Mouse (Mus musculus) cerebellum, adult 11-12 months (tissue): Measurements from ENCODE around the gene Pdzrn4.

Experiments
- DNase-seq: peaks from one replicate; pipeline ENCODE4 v3.0.0; 2022

Pdzrn4 gene

DNA sequence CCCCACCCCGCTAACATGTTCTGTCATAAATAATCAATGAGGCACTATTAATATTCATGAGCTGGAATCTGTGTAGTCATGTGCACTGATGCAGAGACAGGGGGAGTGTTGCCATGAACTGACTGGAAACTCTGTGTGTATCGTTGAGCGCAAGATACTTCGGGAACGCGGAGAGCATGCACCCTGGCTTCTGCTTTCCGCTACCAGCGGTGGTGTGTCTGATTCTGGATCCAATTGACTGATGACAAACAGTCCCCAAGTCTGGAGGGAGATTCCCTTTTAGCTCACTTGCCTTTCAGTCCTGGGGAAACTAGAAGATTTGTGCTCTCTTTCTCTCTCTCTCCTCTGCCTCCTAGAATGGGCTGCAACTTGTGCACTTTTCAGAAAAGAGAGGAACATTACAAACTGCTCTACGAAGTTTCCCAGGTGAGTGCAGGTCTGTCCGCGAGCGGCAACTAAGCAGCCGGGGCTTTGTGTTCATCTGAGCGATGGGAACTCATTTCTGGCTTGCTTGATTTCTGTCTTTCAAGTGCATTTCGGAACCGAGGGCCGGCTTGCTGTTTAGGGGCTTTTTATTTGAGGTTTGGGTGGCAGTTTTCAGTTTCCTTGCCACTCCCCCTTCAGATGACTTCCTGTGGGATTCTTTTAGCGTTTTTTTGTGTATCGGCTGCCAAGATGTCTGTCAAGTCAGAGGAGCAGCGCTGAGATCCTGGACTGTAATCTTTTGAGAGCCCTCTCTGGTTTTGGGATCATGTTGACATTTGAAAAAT is 200.5 kb downstream of the Pdzrn4 start:
- no peak for DNase-seq

DNA sequence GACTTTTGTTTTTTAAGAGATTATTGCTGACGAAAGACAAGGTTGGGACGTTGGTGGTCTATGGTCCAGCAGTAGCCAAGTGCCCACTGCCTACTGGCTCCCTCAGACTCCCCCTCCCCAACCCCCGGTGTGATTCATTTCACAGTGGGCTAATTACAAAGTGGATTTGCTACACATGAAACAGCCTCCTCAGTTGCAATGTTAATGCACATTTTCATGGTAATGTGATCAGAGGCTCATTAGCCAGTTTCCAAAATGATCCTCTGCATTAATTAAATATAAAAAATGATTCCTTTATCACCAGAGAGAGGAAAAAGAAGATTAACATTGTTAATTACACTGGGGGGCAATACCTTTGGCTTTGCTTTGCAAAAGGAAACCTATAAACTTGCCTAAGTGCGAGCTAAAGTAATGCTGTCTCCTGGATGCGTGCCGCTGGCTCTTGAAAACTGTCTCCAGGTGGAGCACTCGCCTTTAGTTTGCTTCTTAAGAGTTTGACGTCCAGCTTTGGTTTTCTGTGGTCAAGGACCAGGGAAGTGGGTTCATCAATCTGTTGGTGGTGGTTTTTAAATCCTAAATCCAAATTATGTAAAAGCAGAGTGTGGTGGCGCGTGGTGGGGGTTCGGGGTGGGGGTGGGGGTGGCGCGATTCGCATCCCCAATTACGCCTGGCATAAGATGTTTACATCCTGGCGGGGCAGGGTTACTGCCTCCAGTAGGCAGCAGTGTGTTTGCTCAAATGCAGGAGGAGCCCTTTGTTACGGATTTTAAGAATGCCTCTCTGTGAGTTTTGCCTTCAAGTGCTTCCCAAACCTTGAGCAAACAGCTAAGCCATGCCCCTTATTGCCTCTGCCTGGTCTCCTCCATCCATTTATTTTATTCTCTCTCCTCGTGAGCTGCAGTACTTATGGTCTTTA is 202.0 kb downstream of the Pdzrn4 start:
- DNase-seq: no peak

DNA sequence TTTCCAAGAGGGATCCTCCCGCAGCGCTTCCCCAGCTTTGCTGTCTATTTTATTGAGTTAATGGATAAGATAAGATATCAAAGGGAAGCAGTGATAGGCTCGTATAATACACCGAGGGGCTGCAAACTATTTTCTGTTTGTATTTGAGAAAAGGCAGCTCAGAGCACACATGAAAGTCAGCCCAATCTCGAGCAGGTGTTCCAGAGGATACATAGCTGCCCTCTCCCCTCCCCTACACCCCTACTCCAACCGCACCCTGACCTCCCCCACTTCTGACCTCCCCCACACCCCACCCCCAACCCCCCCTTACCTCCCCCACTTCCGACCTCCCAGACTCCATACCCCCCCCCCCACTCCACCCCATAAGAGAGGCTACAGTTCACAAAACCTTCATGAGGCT is 202.7 kb downstream of the Pdzrn4 start:
- no peak for DNase-seq

DNA sequence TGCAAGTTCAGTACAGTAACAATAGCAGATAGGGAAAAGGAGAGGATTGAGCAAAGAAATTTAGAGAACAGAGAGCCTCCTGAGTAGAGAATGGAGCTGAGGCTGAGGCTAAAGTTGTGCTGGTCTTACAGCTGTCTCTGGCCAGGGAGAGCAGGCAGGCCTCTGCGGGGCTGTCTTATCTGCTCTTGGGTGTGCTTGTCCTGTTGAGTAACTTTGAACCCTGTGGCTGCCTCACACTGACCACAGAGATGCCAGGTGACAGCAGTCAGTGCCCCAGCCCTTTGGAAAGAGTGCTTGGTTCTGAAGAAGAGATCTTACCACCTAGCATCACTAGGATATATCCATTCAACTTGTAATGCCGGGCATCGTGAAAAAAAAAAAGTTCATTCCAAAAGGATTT is 214.2 kb downstream of the Pdzrn4 start:
- DNase-seq: no peak

DNA sequence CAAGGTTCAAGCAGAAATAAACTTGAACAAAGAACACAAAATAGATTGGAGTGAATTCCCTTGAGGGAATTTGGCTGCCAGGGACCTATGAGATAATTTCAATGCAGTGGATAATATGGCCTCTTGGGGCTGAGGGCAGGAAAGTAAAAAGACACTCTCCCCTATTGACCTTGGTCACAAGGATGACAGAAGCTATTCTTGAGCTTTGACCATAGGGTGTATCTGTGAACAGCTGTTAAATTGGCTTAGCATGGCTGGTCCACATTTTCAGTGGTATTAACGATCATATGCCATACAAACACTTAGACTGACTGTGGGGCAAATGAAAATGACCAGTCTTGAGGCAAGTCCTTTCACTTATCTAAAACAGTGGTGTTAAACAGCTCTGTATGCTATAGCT is 215.7 kb downstream of the Pdzrn4 start:
- no peak for DNase-seq

DNA sequence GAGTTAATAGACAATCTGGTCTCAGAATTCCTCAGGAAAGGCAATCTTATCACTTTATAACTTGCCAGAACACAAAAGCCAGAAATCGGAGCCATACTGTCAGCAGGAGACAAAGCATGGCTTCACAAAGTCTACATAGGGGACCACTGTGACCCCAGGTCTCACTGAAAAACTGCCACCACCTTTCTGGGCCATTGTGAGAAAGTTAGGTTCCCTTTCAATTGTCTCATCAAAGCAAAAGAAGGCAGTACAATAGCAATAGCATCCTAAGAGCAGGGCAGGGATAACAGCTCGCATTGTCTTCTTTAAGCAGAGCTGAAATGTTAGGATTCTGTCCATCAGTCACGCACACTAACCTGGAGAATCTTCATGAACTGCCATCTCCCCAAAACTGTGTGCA is 216.5 kb downstream of the Pdzrn4 start:
- DNase-seq: no peak

DNA sequence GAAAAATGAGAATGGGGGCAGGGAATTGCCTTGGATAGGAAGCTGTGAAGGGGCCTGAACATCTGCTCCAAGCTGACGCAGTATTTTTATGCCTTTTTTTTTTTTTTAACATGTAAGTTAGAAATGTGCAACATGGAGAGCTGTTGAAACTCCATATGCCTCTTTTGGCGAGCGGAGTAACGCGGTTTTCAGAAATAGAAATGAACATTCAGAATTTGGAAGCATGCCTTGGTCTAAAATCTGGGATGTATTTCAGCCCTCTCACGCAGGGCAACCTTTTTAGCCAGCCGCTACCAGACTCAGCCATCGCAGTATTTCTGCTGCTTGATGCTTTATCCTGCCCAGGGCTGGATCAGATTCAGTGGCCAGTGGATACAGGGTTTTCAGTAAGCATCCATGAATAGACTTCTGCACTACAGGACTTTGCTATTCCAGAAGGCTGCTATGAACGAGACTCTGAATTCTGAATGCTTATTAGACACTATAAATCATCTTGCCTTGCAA is 225.1 kb downstream of the Pdzrn4 start:
- peak; percentile 75 for DNase-seq

DNA sequence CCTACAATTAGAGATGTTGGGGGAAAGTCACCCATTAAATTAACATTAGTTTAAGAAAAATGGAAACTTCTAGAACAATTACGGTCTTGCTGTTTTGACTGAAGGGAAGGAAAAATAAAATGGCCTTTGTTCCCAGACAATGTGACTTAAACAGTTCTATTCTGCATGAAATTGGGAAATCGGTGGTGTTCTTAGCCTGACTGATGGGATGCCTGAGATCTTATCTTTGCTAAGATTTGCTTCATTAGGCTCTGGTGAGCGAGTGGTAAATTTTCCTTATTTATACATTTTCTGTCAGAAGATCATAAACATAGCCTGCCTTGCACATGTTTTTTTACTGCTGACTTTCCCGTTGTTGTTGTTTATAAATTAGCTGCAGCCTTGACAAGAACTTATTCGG is 225.6 kb downstream of the Pdzrn4 start:
- DNase-seq: no peak

DNA sequence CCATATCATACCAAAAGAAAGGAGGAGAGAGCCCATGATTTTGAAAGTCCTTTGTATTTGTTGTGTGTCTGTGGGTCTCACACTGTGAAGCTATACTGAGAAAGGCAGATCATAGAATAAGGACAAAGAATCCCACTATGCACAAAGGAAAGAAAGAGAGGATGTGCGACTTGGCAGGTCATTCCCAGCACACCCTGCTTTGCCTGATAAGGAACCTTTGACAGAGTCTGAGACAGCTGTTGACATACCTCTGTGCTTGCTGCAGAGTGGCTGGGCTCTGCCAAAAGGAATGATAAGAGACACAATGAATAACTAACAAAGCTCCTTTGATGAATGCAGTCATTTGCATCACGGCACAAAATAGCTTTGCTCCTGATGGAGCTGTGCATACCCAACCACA is 232.5 kb downstream of the Pdzrn4 start:
- no peak for DNase-seq

DNA sequence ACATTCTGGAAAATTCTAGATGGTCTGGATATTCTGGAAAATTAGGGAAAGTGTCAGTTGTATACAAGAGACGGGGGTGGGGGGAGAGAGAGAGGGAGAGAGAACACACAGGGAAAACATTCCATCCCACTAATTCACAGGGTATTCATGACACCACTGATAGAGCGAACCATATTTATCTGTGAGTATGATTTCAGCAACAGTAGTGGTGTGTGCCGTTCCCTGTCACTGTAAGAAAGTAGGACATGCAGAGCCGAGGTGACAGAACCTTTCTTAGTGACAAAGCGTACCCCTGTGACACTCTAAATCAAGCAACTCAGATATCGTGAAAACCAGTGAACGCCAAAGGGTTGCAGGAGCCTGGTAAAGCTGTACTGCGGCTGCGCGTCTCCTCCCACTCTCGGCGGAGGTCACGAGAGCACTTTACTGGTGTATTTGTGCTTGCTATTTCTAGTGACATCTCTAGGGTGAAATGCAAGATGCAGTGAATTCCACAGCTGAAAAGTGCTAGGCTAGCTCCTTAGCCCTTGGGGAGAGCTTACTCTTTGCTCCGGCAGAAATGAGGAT is 237.4 kb downstream of the Pdzrn4 start:
- no peak for DNase-seq

DNA sequence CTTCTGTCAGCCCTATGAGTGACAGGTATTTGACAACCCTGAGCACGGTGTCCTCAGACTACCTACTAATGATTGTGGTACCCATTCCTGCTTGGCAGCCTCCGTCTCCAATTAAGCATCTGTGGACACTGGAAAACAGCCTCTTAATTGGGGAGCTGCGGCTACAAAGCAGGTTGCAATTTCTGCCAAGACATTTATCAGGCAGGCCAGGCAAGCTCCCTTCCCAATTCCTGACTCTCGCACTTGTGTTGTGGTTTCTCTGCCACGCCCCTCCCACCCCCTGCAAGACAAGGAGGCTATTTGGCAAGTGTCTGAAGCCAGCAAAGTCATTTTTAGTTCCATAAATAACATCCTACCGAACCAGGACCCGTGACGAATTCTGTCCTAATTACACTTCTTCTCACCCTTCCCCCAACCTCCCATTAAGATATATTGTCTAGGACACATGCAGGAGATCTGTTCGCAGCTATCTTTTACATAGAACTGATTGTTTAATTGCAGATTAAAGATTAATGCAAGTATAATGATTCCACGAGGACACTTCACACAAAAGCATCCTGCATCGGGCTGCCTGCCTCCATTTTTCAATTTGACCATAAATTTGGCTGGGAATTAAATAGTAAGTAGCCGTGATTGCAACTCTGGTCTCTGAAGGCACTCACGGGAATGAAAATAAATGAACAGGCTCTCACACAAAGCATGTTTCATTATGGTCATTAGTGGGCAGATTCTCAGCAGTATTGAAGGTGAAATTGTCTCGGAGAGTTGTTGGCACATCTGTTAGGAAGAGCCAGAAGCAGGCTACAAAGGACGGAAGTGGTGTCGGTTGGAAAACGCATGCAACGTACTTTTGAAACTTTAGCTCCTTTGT is 243.8 kb downstream of the Pdzrn4 start:
- DNase-seq: no peak

DNA sequence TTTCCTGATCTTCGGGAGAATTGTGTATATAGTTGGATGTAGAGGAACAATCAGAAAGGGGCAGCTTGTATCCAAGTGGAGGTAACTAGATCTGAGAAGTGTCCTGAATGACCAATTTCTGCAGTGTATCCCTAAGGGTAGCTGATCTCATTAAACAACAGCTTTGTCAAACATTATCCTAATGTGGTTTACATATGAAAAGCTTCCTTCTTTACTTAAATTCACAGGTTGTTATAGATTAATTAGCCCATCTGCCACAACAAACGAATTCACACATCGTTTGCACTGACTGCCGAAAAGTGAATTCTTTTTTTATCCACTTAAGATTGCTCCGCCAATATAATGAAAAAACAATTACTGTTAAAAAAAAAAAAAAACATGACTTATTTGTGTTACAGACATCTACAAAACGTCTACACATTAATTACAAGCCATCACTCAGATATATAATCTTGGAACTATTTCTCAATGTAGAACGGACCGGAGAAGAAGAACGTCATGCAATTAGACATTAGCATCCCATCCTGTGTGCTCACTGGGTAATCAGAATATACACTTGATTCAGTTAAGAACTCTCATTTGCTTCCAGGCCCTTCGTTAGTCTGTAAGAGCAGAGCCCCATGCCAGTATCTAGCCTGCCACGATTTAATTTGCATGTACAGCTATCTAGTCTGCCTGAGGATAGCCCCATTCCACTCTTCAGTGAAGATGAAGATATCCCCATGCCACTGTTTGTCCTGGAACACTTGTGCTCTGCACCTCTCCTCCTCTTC is 274.8 kb downstream of the Pdzrn4 start:
- no peak for DNase-seq

DNA sequence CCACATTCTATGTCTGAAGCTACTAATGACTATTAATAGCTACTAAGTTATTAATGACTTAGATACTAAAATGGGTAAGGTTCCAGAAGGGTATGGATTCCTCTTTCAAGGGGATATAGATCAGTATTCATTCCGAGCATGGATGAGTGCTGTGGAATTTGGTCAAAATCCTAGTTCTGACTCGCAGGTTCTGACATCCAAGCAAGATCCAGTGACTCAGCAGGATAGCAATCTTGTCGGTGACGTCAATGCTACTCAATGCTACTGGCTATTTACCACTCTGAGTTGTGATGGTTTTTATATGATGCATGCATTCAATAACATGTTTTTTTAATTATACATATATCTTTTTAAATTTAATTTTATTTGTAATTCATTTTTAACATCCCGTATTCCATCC is 279.4 kb downstream of the Pdzrn4 start:
- DNase-seq: no peak

DNA sequence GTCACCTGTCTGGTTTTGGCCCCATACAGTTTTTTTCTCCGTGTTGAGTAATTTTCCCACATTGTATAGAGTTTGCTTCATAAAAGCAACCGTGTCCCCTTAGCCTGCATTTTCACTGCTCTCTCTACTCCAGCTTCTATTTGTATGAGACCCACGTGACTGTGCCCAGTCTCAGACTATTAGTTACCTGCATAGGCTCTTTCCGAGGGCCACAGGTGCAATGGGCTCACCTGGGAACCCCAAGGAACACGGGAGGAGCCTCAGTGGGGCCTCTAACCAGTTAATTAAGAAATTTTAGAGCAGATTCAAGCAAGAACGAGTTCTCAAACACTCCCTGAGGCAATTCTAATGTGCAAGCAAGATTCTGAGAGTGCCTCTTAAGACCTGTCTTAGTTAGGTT is 281.7 kb downstream of the Pdzrn4 start:
- no peak for DNase-seq

DNA sequence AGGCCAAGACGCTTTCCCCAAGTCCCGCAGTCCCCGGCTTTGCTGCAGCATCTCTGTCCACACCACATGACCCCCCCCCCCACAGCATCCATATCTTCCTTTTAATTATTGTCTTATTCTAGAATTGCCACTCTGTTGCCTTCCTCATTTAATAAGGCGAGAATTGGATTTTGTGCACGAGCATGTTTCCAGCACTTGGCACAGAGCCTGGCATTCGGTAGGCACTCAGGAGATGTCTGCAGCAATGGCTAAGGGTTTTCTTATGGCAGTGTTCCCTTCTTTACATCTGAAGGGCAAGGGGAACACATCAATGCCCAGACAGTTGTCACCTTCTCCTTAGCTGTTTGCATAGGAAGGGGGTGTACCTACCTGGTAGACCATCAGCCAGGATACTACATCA is 282.9 kb downstream of the Pdzrn4 start:
- DNase-seq: no peak

DNA sequence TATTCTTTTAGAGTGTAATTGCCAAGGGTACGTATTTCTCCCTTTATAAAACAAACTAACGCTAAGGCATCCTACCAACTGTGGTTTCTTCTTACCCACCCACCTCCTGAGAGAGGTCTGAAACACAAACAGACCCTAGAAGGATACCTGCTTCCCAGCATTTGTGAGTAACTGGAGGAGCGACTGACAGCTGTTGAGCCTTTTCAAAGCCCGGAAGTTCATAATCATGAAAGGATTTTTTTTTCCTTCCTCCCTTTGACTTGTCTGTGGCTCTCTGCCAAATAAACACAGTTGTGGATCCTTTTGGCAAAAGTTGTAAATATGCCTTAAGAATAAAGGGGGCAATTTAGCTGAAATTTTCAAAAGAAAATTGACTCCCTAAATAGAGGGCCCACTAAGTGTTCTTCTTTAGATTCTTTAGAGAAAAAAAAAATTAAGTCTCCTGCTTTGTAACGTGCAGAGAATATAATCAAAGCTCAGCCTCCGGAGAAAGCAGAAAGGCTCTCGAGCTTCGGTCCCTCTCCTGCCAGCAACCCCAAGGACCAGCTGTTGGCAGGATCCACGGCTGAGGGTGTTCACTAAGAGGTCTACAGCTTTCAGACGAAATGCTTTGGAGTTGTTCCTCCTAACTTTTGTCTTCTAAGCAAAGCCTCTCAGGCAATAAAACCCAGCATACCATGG is 299.7 kb downstream of the Pdzrn4 start:
- no peak for DNase-seq

DNA sequence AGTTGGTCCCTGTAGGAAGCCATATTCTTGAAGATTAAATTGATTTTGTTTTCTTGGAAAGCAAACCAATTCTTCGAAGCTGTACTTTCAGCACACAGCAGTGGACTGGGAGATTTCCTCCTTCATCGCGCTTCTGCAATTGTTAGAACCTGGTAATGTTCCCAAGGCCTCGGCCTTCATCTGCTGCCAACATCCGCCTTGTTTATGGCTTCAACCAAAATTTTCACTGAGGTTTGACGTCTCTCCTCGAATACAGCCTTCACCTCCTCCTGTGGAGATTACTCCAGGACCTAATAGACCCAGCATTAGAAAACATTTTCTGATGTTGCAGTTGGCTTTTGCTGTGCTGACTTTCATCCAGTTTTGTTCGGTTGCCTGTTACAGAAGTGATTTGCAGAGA is 307.5 kb downstream of the Pdzrn4 start:
- DNase-seq: no peak

DNA sequence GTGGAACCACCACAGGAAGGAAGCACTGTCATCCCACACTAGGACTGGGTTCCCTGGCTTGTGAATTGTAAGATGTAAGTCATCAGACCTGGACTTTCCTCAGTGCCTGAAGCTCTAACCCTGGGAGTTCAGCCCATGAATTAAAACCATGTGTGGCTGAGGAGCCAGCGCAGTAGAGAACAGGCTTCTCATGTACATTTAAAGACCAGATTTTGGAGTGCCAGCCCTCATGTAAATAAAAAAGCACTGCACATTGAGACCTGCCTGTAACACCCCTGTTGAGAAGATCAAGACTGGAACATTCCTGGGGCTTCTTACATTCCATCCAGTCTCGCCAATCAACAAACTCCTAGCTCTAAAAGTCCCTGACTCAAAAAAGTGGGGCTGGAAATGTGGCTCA is 342.0 kb downstream of the Pdzrn4 start:
- no peak for DNase-seq

DNA sequence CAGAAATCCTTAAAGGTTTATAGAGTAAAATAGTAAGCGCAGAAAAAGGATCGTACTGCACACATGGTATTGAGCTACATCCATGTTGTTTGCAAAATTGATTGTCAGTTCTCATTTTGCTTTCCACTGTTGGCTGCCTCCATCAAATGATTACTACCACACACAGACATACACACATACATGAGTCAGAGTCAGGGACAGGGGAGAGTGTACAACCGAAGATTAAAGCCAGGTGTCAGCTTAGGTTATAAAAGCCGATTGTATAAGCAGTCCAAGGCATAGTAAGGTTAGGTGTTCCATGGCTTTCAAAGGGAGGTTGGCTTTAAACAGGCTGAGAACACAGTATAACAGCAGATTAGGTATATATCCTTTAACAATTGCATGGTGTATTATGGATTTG is 343.2 kb downstream of the Pdzrn4 start:
- DNase-seq: no peak

DNA sequence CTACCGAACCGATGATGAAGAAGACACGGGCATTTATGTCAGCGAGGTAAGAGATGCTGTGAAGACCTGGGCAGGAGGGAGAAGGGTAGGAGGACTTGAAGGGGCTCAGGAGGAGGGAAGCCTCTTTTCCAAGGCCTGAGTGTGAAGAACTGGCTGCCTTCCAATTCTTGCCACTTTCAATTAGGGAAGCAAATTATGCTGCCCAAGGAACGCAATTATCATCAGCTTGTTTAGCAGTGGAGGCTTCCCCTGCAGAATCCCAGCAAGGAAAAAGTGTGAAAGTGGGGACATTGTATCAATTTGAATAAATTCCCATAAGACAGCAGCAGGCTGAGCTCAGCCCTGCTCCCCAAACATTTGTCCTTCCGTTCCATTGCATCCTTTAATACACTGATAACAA is 346.9 kb downstream of the Pdzrn4 start:
- no peak for DNase-seq

DNA sequence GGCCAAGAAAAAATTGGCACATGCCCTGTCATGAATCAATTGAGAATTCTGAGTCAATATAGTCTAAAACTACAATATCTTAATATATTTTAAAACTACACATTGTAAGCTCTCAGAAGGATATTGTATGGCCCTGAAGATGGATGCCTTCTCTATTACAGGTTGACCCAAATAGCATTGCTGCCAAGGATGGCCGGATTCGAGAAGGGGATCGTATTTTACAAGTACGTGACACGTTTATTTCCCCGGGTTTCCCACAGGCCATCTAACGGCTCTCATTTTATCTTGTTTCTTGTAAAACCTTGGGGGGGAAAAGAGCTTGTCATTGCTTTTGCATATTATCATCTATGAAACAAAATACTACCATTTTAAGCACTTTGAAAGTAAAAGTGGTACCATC is 349.4 kb downstream of the Pdzrn4 start:
- DNase-seq: no peak
